Mouse (Mus musculus): ENCODE data around the gene Satb1. TPM values are rescaled to one million over a fixed set of nuclear protein-coding genes. Genes with fewer than 3 reads are reported as not detected.
A peak's percentile ranks its signal among the peaks of the same experiment; 100 is the strongest.

The Satb1 gene
- polyA plus RNA-seq (2015; fragmentation: Nextera tagmentation; extraction: Ambion mirVana) = 28.3 and 30.1 TPM in 2 replicates

DNA sequence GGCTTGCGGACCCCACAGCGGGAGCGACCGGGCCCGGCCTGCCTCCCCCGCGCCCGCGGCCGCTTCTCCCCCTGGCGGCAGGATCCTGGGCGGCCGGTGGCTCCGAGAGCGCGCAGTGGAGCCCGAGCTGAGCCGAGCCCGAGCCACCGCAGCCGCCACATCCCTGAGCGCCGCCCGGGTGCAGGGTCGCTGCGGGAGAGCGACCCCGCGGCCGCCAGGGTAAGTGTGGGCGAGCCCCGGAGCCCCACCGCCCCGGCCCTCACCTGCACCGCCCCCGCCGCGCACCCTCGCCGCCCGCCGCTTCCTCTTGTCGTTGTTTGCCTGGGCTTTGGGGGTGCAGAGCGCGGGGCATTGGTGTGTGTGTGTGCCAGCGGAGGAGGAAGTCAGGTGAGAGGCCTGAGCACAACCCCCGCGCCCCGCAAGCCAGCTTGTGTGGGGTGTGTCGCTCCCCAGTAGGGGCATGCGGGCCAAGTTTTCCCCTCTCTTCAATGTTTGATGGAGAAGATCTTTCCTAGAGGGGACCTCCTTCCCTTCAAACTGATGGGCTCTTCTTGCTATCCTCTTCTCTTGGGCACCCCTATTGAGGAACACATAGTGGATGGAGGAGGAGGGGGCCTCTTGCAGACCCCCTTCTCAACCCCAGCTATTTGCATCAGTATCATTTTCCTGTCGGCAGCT is at the start of gene Satb1:
TSS of gene Satb1 (minus strand) at position 391 of the 678 bp plus-strand sequence.
- H3K4me2 ChIP-seq (replicated peaks) = peak within 1 kb of the TSS; percentile 93
- peaks cover 39% of the 10 kb centered on the region for H3K27me3 ChIP-seq
- no peak within 1 kb of the TSS for H3K27ac ChIP-seq
- H3K9me3 ChIP-seq = no peaks in the 10 kb centered on the region
- no peaks in the 10 kb centered on the region for H3K36me3 ChIP-seq
- H3K9ac ChIP-seq (replicated peaks) = peak within 1 kb of the TSS; percentile 79
- peak within 1 kb of the TSS; percentile 71 for H3K4me3 ChIP-seq (replicated peaks)
- WGBS = under 1% methylated on average over 34 of the region's 52 CpGs
- peaks cover 20% of the 10 kb centered on the region for H3K4me1 ChIP-seq (replicated peaks)
- ATAC-seq = peak; percentile 93

GRCm38 (mm10) chr17:51882566-51882965 is 49.5 kb upstream of the Satb1 start:
- H3K9me3 ChIP-seq = no peaks in the 10 kb centered on the region
- H3K4me2 ChIP-seq (replicated peaks) = no peak overlapping the region
- H3K4me3 ChIP-seq (replicated peaks) = no peak overlapping the region
- no peaks in the 10 kb centered on the region for H3K27me3 ChIP-seq
- peaks cover 4% of the 10 kb centered on the region for H3K4me1 ChIP-seq (replicated peaks)
- ATAC-seq = no peak
- no peaks in the 10 kb centered on the region for H3K36me3 ChIP-seq
- no peak overlapping the region for H3K9ac ChIP-seq (replicated peaks)
- WGBS = 87% methylated on average over 12 of the region's 12 CpGs
- no peak overlapping the region for H3K27ac ChIP-seq

DNA sequence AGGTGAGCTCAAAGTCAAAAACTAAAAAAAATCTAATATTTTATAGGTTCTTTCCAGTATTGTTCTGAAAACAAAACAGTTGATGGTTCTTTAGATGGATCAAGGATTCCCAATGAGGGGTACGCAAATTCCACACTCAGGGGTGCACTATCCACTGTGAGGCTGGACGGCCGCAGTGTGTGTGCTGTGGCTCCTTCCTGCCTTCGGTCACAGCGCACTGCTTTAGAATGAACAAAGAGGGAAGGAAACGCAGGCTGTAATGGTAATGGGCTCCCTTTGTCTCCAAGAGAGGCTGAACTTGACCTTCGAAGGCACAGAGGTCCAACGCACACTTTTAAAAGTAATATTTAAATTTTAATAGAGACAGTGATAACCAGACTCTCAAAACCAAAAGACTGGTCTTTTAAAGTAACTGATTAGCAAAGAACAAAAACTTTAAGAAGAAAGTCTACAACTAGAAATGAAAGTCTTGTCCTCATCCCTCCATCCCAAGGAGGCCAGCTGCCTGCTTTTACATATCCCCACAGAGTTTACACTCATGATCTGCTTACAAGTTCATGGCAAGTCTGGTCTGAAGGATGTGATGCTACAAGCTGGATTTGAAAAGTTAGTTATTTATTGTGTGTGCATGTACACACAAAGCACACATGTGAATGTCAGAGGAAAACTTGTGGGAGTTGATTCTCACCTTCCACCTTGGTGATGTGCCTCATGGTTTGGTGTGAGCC is 48.0 kb upstream of the Satb1 start:
- no peaks in the 10 kb centered on the region for H3K27me3 ChIP-seq
- WGBS = 30% methylated on average over 8 of the region's 8 CpGs
- ATAC-seq = no peak

GRCm38 (mm10) chr17:51880221-51880620 is 47.1 kb upstream of the Satb1 start:
- no peaks in the 10 kb centered on the region for H3K27me3 ChIP-seq
- H3K27ac ChIP-seq = no peak overlapping the region
- H3K9ac ChIP-seq (replicated peaks) = no peak overlapping the region
- no peaks in the 10 kb centered on the region for H3K9me3 ChIP-seq
- peaks cover 4% of the 10 kb centered on the region for H3K4me1 ChIP-seq (replicated peaks)
- H3K36me3 ChIP-seq = no peaks in the 10 kb centered on the region
- 6% methylated on average over 9 of the region's 9 CpGs for WGBS
- H3K4me2 ChIP-seq (replicated peaks) = 0 out of 2 replicates have a peak overlapping the region, but pooled peaks have one; percentile 2
- no peak overlapping the region for H3K4me3 ChIP-seq (replicated peaks)
- ATAC-seq = no peak

More for the DNA sequence above, 48.0 kb upstream of the Satb1 start:
- H3K4me3 ChIP-seq (replicated peaks) = no peak overlapping the region
- H3K4me1 ChIP-seq (replicated peaks) = peaks cover 4% of the 10 kb centered on the region
- no peaks in the 10 kb centered on the region for H3K9me3 ChIP-seq
- no peak overlapping the region for H3K4me2 ChIP-seq (replicated peaks)
- no peaks in the 10 kb centered on the region for H3K36me3 ChIP-seq
- H3K9ac ChIP-seq (replicated peaks) = no peak overlapping the region
- H3K27ac ChIP-seq = no peak overlapping the region

DNA sequence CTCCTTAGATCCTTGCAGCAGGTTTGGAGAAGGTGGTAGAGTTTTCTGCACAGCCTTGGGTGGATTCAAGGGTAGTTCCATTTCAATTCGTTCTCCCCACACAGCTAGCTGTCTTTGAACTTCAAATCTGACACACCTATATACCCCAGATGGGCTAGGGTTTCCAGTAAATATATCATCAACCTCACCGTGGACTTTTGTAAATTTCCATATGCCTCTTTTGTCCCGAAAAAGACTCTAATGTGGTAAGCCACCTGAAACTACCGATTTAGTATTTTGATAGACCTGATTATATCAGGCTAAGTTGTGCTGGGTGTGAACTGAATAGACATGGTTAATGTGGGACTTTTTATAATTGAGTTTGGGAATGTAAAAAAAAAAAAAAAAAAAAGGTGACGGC is 46.6 kb upstream of the Satb1 start:
- Histone ChIP-seq H3K9ac (replicated peaks) (no peak overlapping the region), H3K36me3 (no peaks in the 10 kb centered on the region), H3K27ac (no peak overlapping the region), H3K4me2 (replicated peaks) (no peak overlapping the region), H3K9me3 (no peaks in the 10 kb centered on the region), H3K4me1 (replicated peaks) (peaks cover 4% of the 10 kb centered on the region), H3K4me3 (replicated peaks) (no peak overlapping the region), H3K27me3 (no peaks in the 10 kb centered on the region)
- no peak for ATAC-seq
- 91% methylated on average over 5 of the region's 5 CpGs for WGBS

GRCm38 (mm10) chr17:51879171-51879570 is 46.1 kb upstream of the Satb1 start:
- Histone ChIP-seq H3K4me2 (replicated peaks) (no peak overlapping the region), H3K4me1 (replicated peaks) (peaks cover 4% of the 10 kb centered on the region), H3K4me3 (replicated peaks) (no peak overlapping the region), H3K27ac (no peak overlapping the region), H3K9ac (replicated peaks) (no peak overlapping the region), H3K27me3 (no peaks in the 10 kb centered on the region), H3K36me3 (no peaks in the 10 kb centered on the region), H3K9me3 (no peaks in the 10 kb centered on the region)
- ATAC-seq = no peak
- WGBS = 79% methylated on average over 2 of the region's 2 CpGs

DNA sequence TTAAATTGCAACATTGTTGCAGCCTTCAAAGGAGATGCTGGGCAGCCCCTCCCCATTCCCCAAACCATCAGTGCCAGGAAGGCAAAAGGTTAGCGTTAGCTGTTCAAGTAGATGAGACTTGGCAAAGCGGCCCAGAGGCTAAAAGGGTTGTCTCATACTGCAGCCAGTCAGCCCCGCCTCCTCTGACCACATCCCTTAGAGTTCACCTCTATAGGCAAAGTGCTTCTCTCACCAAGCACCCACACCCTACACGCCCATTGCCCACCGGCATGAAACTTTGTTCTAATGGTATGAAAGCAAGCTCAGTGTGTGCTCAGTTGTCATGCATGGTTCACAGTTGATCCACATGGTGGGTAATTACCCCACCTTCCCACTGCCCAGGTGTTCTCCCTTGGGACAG is 43.4 kb upstream of the Satb1 start:
- Histone ChIP-seq H3K36me3 (no peaks in the 10 kb centered on the region), H3K4me1 (replicated peaks) (peaks cover 4% of the 10 kb centered on the region), H3K4me3 (replicated peaks) (no peak overlapping the region), H3K9me3 (no peaks in the 10 kb centered on the region), H3K4me2 (replicated peaks) (no peak overlapping the region), H3K27ac (no peak overlapping the region), H3K27me3 (no peaks in the 10 kb centered on the region), H3K9ac (replicated peaks) (no peak overlapping the region)
- ATAC-seq = no peak
- WGBS = 89% methylated on average over 5 of the region's 5 CpGs

DNA sequence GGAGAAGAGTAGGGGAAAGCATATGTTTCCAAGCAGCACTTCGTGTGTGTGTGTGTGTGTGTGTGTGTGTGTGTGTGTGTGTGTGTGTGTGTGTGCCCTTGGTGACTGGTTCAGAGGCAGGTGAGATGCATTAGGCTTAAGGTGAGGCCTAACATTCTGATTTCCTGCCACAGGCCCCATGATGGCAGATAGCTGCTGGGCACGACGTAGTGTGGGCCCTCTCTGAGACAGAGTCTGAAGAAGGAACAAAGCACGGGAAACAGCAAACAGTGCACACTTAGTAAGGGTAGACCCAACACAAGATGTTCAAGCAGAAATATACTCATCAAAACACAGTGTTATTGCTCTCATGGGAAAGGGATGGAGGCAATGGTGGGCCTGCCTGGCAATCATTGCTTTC is 24.5 kb upstream of the Satb1 start:
- Histone ChIP-seq H3K36me3 (no peaks in the 10 kb centered on the region), H3K4me1 (replicated peaks) (no peaks in the 10 kb centered on the region), H3K9ac (replicated peaks) (no peak overlapping the region), H3K4me3 (replicated peaks) (no peak overlapping the region), H3K4me2 (replicated peaks) (no peak overlapping the region), H3K9me3 (no peaks in the 10 kb centered on the region), H3K27me3 (no peaks in the 10 kb centered on the region), H3K27ac (no peak overlapping the region)
- WGBS = 91% methylated on average over 4 of the region's 4 CpGs
- ATAC-seq = no peak

DNA sequence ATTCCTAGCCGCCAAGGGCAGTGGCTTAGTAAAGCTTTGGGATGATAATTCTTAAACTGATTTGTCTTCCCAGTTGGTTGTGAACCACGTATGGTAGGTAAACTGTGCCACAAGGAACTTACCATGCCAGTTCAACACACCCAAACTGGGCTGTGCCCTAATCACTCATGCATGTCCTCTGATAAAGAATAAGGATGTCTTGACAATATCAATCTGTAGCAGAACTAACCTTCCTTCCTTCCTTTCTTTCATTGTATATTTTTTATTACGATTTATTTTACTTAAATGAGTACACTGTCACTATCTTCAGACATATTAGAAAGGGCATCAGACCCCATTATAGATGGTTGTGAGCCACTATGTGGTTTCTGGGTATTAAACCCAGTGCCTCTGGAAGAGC is 23.2 kb upstream of the Satb1 start:
- Histone ChIP-seq H3K36me3 (no peaks in the 10 kb centered on the region), H3K9me3 (no peaks in the 10 kb centered on the region), H3K9ac (replicated peaks) (no peak overlapping the region), H3K27me3 (no peaks in the 10 kb centered on the region), H3K4me3 (replicated peaks) (no peak overlapping the region), H3K27ac (no peak overlapping the region), H3K4me2 (replicated peaks) (no peak overlapping the region), H3K4me1 (replicated peaks) (no peaks in the 10 kb centered on the region)
- 86% methylated on average over 3 of the region's 3 CpGs for WGBS
- ATAC-seq = no peak

- WGBS = 81% methylated on average over 3 of the region's 3 CpGs
- H3K36me3 ChIP-seq = no peaks in the 10 kb centered on the region
- H3K27me3 ChIP-seq = no peaks in the 10 kb centered on the region
- H3K9me3 ChIP-seq = no peaks in the 10 kb centered on the region
- H3K27ac ChIP-seq = no peak overlapping the region
- H3K4me2 ChIP-seq (replicated peaks) = no peak overlapping the region
- no peak for ATAC-seq
- no peak overlapping the region for H3K4me3 ChIP-seq (replicated peaks)
- H3K4me1 ChIP-seq (replicated peaks) = no peaks in the 10 kb centered on the region
- H3K9ac ChIP-seq (replicated peaks) = no peak overlapping the region
These were observed 22.2 kb upstream of the Satb1 start for GRCm38 (mm10) chr17:51855261-51855660.

- 89% methylated on average over 5 of the region's 5 CpGs for WGBS
- no peaks in the 10 kb centered on the region for H3K9me3 ChIP-seq
- H3K4me1 ChIP-seq (replicated peaks) = no peaks in the 10 kb centered on the region
These were observed 20.9 kb upstream of the Satb1 start for GRCm38 (mm10) chr17:51853952-51854351.

DNA sequence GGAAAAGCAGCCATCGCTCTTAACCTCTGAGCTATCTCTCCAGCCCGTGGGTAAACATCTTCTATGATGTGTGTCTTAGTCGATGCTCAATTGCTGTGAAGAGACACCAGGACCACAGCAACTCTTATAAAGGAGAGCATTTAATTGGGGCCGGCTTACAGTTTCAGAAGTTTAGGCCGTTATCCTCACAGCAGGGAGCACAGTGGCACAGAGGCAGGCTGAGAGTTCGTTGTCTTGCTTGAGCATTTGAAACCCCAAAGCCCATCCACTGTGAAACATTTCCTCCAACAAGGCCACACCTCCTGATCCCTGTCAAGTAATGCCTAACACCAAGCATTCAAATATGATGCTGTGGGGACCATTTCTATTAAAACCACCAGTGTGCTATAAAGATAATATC is 7.5 kb upstream of the Satb1 start:
- 59% methylated on average over 6 of the region's 6 CpGs for WGBS
- Histone ChIP-seq H3K27ac (no peak overlapping the region), H3K9me3 (no peaks in the 10 kb centered on the region), H3K4me2 (replicated peaks) (no peak overlapping the region), H3K4me1 (replicated peaks) (no peaks in the 10 kb centered on the region), H3K9ac (replicated peaks) (no peak overlapping the region), H3K4me3 (replicated peaks) (no peak overlapping the region), H3K27me3 (no peaks in the 10 kb centered on the region), H3K36me3 (no peaks in the 10 kb centered on the region)
- no peak for ATAC-seq

More at GRCm38 (mm10) chr17:51853952-51854351, 20.9 kb upstream of the Satb1 start:
- H3K9ac ChIP-seq (replicated peaks) = no peak overlapping the region
- no peak overlapping the region for H3K4me3 ChIP-seq (replicated peaks)
- H3K27ac ChIP-seq = no peak overlapping the region
- no peak for ATAC-seq
- no peaks in the 10 kb centered on the region for H3K27me3 ChIP-seq
- no peaks in the 10 kb centered on the region for H3K36me3 ChIP-seq
- H3K4me2 ChIP-seq (replicated peaks) = no peak overlapping the region

Data from midbrain, embryonic 13.5 days (tissue).